Mouse (Mus musculus) embryonic facial prominence, embryonic 11.5 days (tissue): ENCODE measurements around the gene Dnajb12. TPM values are rescaled to one million over a fixed set of nuclear protein-coding genes. Genes with fewer than 3 reads are reported as not detected.
A peak's percentile ranks its signal among the peaks of the same experiment; 100 is the strongest.

Experiments used
- ATAC-seq: fragments of 200-750 bp; cut with Nextera tagmentation; replicated peaks from 2 replicates; pipeline ENCODE4 v1.8.0; 2017; ENCODE audit warnings: low read depth; ENCODE audit not compliant: insufficient number of reproducible peaks, low FRiP score, low TSS enrichment
- DNase-seq: peaks from one replicate; pipeline ENCODE4 v3.0.0-alpha.2; 2015; ENCODE audit warnings: low spot score
- H3K27ac ChIP-seq: fragments of 300-500 bp; sonication (generic); replicated peaks from 2 replicates; pipeline ENCODE4 v1.5.1; 2014; ENCODE audit warnings: mild to moderate bottlenecking, low read depth, low read length, control low read depth
- H3K27me3 ChIP-seq: fragments of 300-500 bp; sonication (generic); 2 replicates; pipeline ENCODE4 v1.6.1; 2014; ENCODE audit warnings: mild to moderate bottlenecking, low read length, moderate library complexity, mixed read lengths; ENCODE audit not compliant: control insufficient read depth, insufficient read depth
- H3K36me3 ChIP-seq: fragments of 300-500 bp; sonication (generic); replicated peaks from 2 replicates; pipeline ENCODE4 v1.6.1; 2014; ENCODE audit warnings: low read depth, mild to moderate bottlenecking, low read length, moderate library complexity, mixed read lengths; ENCODE audit not compliant: control insufficient read depth, insufficient read depth
- H3K4me1 ChIP-seq: fragments of 300-500 bp; sonication (generic); 2 replicates; pipeline ENCODE4 v1.6.1; 2014; ENCODE audit warnings: low read length, mixed read lengths; ENCODE audit not compliant: control insufficient read depth, insufficient read depth
- H3K4me2 ChIP-seq: fragments of 300-500 bp; sonication (generic); 2 replicates; pipeline ENCODE4 v1.6.1; 2014; ENCODE audit warnings: low read depth, mild to moderate bottlenecking, control low read depth, low read length, moderate library complexity
- H3K4me3 ChIP-seq: fragments of 300-500 bp; sonication (generic); 2 replicates; pipeline ENCODE4 v1.5.1; 2014; ENCODE audit warnings: low read depth, low read length, control low read depth
- H3K9ac ChIP-seq: fragments of 300-500 bp; sonication (generic); replicated peaks from 2 replicates; pipeline ENCODE4 v1.6.1; 2014; ENCODE audit warnings: mild to moderate bottlenecking, control low read depth, low read length
- H3K9me3 ChIP-seq: fragments of 300-500 bp; sonication (generic); replicated peaks from 2 replicates; pipeline ENCODE4 v1.6.1; 2016; ENCODE audit warnings: mild to moderate bottlenecking, low read length, inconsistent platforms, mixed read lengths; ENCODE audit not compliant: control insufficient read depth
- WGBS: fragments of 180-500 bp; shearing (Covaris S2); extraction: QIAGEN DNeasy Blood & Tissue Kit; methylation state at CpG from one replicate; pipeline ENCODE4 v1.1.7; 2014; 5-methylcytosine and 5-hydroxymethylcytosine counted together
- polyA plus RNA-seq: library from polyadenylated mRNA; unstranded; fragments of >200 nt; fragmentation: Nextera tagmentation; extraction: Ambion mirVana; gene quantifications from 2 replicates; pipeline ENCODE4 v1.2.1, GENCODE M21; 2014

The Dnajb12 gene
- polyA plus RNA-seq, 1 experiment from 2014 or later = 19.4 TPM

- peaks cover 10% of the 10 kb centered on the region for H3K36me3 ChIP-seq
- no peak overlapping the region for H3K9ac ChIP-seq
- ATAC-seq = no peak
- H3K9me3 ChIP-seq = no peaks in the 10 kb centered on the region
- H3K4me1 ChIP-seq = peaks cover 11% of the 10 kb centered on the region
- DNase-seq = no peak
- H3K4me2 ChIP-seq = no peak overlapping the region
- H3K4me3 ChIP-seq = no peak overlapping the region
- no peak overlapping the region for H3K27ac ChIP-seq
- H3K27me3 ChIP-seq = no peaks in the 10 kb centered on the region
- WGBS = 96% methylated on average over 17 of the region's 17 CpGs
These were observed 16.3 kb downstream of the Dnajb12 start for GRCm38 (mm10) chr10:59895460-59896186.

- Histone ChIP-seq H3K4me3 (no peak overlapping the region), H3K36me3 (peaks cover 10% of the 10 kb centered on the region), H3K9me3 (no peaks in the 10 kb centered on the region), H3K9ac (no peak overlapping the region), H3K4me2 (no peak overlapping the region), H3K27me3 (no peaks in the 10 kb centered on the region), H3K4me1 (peaks cover 11% of the 10 kb centered on the region), H3K27ac (no peak overlapping the region)
- no peak for DNase-seq
- WGBS = 94% methylated on average over 4 of the region's 4 CpGs
- ATAC-seq = no peak
These were observed 16.9 kb downstream of the Dnajb12 start for GRCm38 (mm10) chr10:59896211-59896610.

- no peak overlapping the region for H3K9ac ChIP-seq
- H3K27me3 ChIP-seq = no peaks in the 10 kb centered on the region
- ATAC-seq (no peak), DNase-seq (no peak)
- no peak overlapping the region for H3K4me3 ChIP-seq
- H3K27ac ChIP-seq = no peak overlapping the region
- H3K4me2 ChIP-seq = no peak overlapping the region
- WGBS = 66% methylated on average over 3 of the region's 3 CpGs
- H3K9me3 ChIP-seq = no peaks in the 10 kb centered on the region
- peaks cover 11% of the 10 kb centered on the region for H3K4me1 ChIP-seq
- peaks cover 10% of the 10 kb centered on the region for H3K36me3 ChIP-seq
These were observed 17.6 kb downstream of the Dnajb12 start for GRCm38 (mm10) chr10:59896911-59897331.

GRCm38 (mm10) chr10:59897511-59897910, 18.2 kb downstream of the Dnajb12 start:
- WGBS = 44% methylated on average over 5 of the region's 5 CpGs
- ATAC-seq (no peak), DNase-seq (peak; percentile 79)
- Histone ChIP-seq H3K4me3 (no peak overlapping the region), H3K27ac (0 out of 2 replicates have a peak overlapping the region, but pooled peaks have one; percentile 10), H3K27me3 (no peaks in the 10 kb centered on the region), H3K9me3 (no peaks in the 10 kb centered on the region), H3K4me2 (no peak overlapping the region), H3K4me1 (peaks cover 13% of the 10 kb centered on the region), H3K36me3 (peaks cover 10% of the 10 kb centered on the region), H3K9ac (no peak overlapping the region)

- no peak overlapping the region for H3K4me2 ChIP-seq
- ATAC-seq (no peak), DNase-seq (no peak)
- peak overlapping the region; percentile 84 for H3K27ac ChIP-seq
- 80% methylated on average over 9 of the region's 9 CpGs for WGBS
- no peaks in the 10 kb centered on the region for H3K9me3 ChIP-seq
- peaks cover 10% of the 10 kb centered on the region for H3K36me3 ChIP-seq
- no peak overlapping the region for H3K9ac ChIP-seq
- no peaks in the 10 kb centered on the region for H3K27me3 ChIP-seq
- H3K4me1 ChIP-seq = peaks cover 14% of the 10 kb centered on the region
- H3K4me3 ChIP-seq = no peak overlapping the region
These were observed 18.9 kb downstream of the Dnajb12 start for GRCm38 (mm10) chr10:59898180-59898778.

GRCm38 (mm10) chr10:59898935-59899334, 19.6 kb downstream of the Dnajb12 start:
- Histone ChIP-seq H3K9me3 (no peaks in the 10 kb centered on the region), H3K9ac (peak overlapping the region; percentile 39), H3K27me3 (no peaks in the 10 kb centered on the region), H3K4me1 (peaks cover 14% of the 10 kb centered on the region), H3K27ac (peak overlapping the region; percentile 84), H3K4me3 (no peak overlapping the region), H3K36me3 (peaks cover 8% of the 10 kb centered on the region), H3K4me2 (peak overlapping the region; percentile 7)
- WGBS = 41% methylated on average over 2 of the region's 2 CpGs
- no peak; the same call in 1 of the 2 replicates for ATAC-seq
- no peak for DNase-seq

GRCm38 (mm10) chr10:59899341-59900173, 20.2 kb downstream of the Dnajb12 start:
- H3K4me3 ChIP-seq = no peak overlapping the region
- peaks cover 14% of the 10 kb centered on the region for H3K4me1 ChIP-seq
- ATAC-seq = peak; percentile 94

More at GRCm38 (mm10) chr10:59899341-59900173, 20.2 kb downstream of the Dnajb12 start:
- Histone ChIP-seq H3K27me3 (no peaks in the 10 kb centered on the region), H3K27ac (peak overlapping the region; percentile 84), H3K36me3 (peaks cover 4% of the 10 kb centered on the region; the same call in 1 of the 2 replicates), H3K9ac (peak overlapping the region; percentile 39), H3K4me2 (peak overlapping the region; percentile 7), H3K9me3 (no peaks in the 10 kb centered on the region)
- peak; percentile 91 for DNase-seq
- 7% methylated on average over 21 of the region's 21 CpGs for WGBS
